Comparison of ENCODE assay signal across 9 mouse cellular contexts in the genomic region with DNA sequence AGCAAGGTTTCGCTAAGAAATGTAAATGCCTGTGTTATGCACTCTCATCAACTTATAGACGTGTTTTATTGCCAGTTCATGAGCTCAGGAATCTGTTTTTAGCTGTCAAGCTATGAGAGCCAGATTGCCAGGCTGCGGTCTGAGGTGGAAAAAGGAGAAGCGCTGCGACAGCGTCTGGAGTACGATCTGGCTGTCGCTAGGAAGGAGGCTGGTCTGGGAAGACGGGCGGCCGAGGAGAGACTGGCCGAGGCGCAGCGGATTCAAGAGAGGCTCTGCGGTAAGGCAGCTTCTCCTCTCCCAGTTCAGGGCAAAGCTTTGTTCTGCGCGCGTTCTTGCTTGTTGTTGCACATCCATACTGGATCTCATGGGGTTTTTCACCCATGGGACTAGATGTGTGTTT. TPM values are rescaled to one million over a fixed set of nuclear protein-coding genes. Genes with fewer than 3 reads are reported as not detected.
A peak's percentile ranks its signal among the peaks of the same experiment; 100 is the strongest.
DNase-seq lines count a peak whose midpoint lies in the region; ATAC-seq and TF ChIP-seq lines count a peak whose summit lies in the region.
"Had no signal": no experiment of that assay in that cellular context is flagged by ENCODE, and none has a peak within 500 bp of the region (broad histone marks: within the 10 kb centered on the region; RNA-seq: fewer than 3 reads in every experiment).

No protein-coding gene starts in this region.

- ATAC-seq in heart, postnatal 0 days (ENCODE audit: insufficient read depth, low read depth), result no peak
- no peak for ATAC-seq in granulocyte monocyte progenitor cell, adult 5-6 weeks (replicated peaks; ENCODE audit: poor library complexity, severe bottlenecking)
- ATAC-seq: Patski had no signal

- H3K9me3 ChIP-seq in heart, postnatal 0 days (replicated peaks; ENCODE audit: control insufficient read depth, low read length), result no peaks in the 10 kb centered on the region
- H3K9me3 ChIP-seq: megakaryocyte, embryonic 14.5 days had no signal

- no peak overlapping the region for H3K9ac ChIP-seq in heart, postnatal 0 days (replicated peaks; ENCODE audit: low read depth, low read length)

- peak overlapping the region; percentile 30; the same call in 1 of the 2 replicates for H3K4me2 ChIP-seq in heart, postnatal 0 days (ENCODE audit: low read depth, low read length)

- 35% methylated on average over 18 of the region's 18 CpGs for WGBS in heart, postnatal 0 days

- no peak overlapping the region for H3K27ac ChIP-seq in heart, postnatal 0 days (ENCODE audit: low read depth)

- TF ChIP-seq CTCF in heart, postnatal 0 days (IDR thresholded peaks at IDR 0.05; ENCODE audit: low read depth), result no peak

- intact Hi-C loops in heart, postnatal 25 days (cut with DNase I), result no loop called here
- intact Hi-C loops in left cerebral cortex, postnatal 10 days (cut with DNase I), result no loop called here

- H3K4me3 ChIP-seq in heart, postnatal 0 days (ENCODE audit: low read depth, low read length), result no peak overlapping the region
- H3K4me3 ChIP-seq: megakaryocyte, embryonic 14.5 days had no signal

- no peaks in the 10 kb centered on the region for H3K27me3 ChIP-seq in heart, postnatal 0 days (ENCODE audit: control insufficient read depth, insufficient read depth, low read length)
- H3K27me3 ChIP-seq: megakaryocyte, embryonic 14.5 days; Patski had no signal

- DNase-seq in heart, postnatal 0 days (ENCODE audit: low spot score), result no peak
- DNase-seq in heart, postnatal 25 days (ENCODE audit: low spot score), result no peak
- DNase-seq in testis, postnatal 10 days (ENCODE audit: low spot score), result peak; percentile 45
- DNase-seq in testis, postnatal 14 days (ENCODE audit: low spot score), result no peak
- peak; percentile 14 to 47 for DNase-seq in left cerebral cortex, postnatal 10 days (ENCODE audit: extremely low spot score in 1 of 2, low spot score in 2 of 2)
- no peak for DNase-seq in kidney, postnatal 36 days

- no peaks in the 10 kb centered on the region for H3K36me3 ChIP-seq in heart, postnatal 0 days (replicated peaks; ENCODE audit: control insufficient read depth, insufficient read depth, low read length)

- TF ChIP-seq EP300 in heart, postnatal 0 days (IDR thresholded peaks at IDR 0.05; ENCODE audit: low read depth), result no peak

- H3K4me1 ChIP-seq in heart, postnatal 0 days (ENCODE audit: control insufficient read depth, insufficient read depth), result no peaks in the 10 kb centered on the region
- H3K4me1 ChIP-seq: megakaryocyte, embryonic 14.5 days had no signal

RNA-seq across cellular contexts. Expression of a gene that starts 24.2 kb away (rescaled TPM):
- 0.46 and 2.0 TPM in 2 replicates for total RNA-seq in heart, postnatal 0 days (2014; rRNA removed; ENCODE audit: low replicate concordance)
- polyA plus RNA-seq in heart, postnatal 0 days (2015; fragmentation: Nextera tagmentation; extraction: Ambion mirVana), result 1.2 and 2.0 TPM in 2 replicates
- total RNA-seq in heart, postnatal 25 days (2021), result 1 to 10 TPM in 1 of 2 experiments, under 1 TPM in 1; 0.78 to 1.0 TPM
- total RNA-seq in left cerebral cortex, postnatal 10 days (2021), result 1 to 10 TPM; 2.4 to 2.5 TPM
- total RNA-seq in granulocyte monocyte progenitor cell, adult 5-6 weeks (2014; fragmentation: Nextera tagmentation), result 4.0 and 4.7 TPM in 2 replicates
- 7.3 and 14.4 TPM in 2 replicates for total RNA-seq in granulocyte monocyte progenitor cell, adult 5-6 weeks (2017)

Comparison
In these comparisons a context has a peak if more than half of its experiments do, and no peak if none do; other contexts are left out.
1. DNase-seq: peak in testis, postnatal 10 days (single experiment) and left cerebral cortex, postnatal 10 days (2 of 2); none in heart, postnatal 0 days (single experiment), heart, postnatal 25 days (single experiment), testis, postnatal 14 days (single experiment) and kidney, postnatal 36 days (0 of 2).